Mouse (Mus musculus): ENCODE data around the gene Ubl7. TPM values are rescaled to one million over a fixed set of nuclear protein-coding genes. Genes with fewer than 3 reads are reported as not detected.

Gene Ubl7
- polyA plus RNA-seq, 1 experiment from 2014 or later: 124 TPM

- Histone ChIP-seq H3K4me3 (ENCODE audit: low read depth, low read length) (no peak overlapping the region), H3K27ac (ENCODE audit: low read depth, low read length) (no peak overlapping the region), H3K4me1 (ENCODE audit: control insufficient read depth, insufficient read depth, low read length) (peaks cover 2% of the 10 kb centered on the region; the same call in 1 of the 2 replicates), H3K9me3 (ENCODE audit: control insufficient read depth, low read length) (no peaks in the 10 kb centered on the region), H3K36me3 (ENCODE audit: control insufficient read depth, insufficient read depth, low read length) (no peaks in the 10 kb centered on the region), H3K27me3 (ENCODE audit: control insufficient read depth, insufficient read depth, low read length) (no peaks in the 10 kb centered on the region), H3K9ac (ENCODE audit: low read length) (no peak overlapping the region), H3K4me2 (ENCODE audit: low read depth) (no peak overlapping the region)
- DNase-seq (ENCODE audit: low spot score) (no peak), ATAC-seq (ENCODE audit: insufficient read depth, low FRiP score, low TSS enrichment) (no peak)
- 66% methylated on average over 4 of the region's 4 CpGs for WGBS
These were observed 8.6 kb upstream of the Ubl7 start for GRCm38 (mm10) chr9:57902132-57902531.

GRCm38 (mm10) chr9:57903589-57904249 lies 7.1 kb upstream of the Ubl7 start:
- Histone ChIP-seq H3K4me3 (ENCODE audit: low read depth, low read length) (no peak overlapping the region), H3K9me3 (ENCODE audit: control insufficient read depth, low read length) (no peaks in the 10 kb centered on the region), H3K9ac (ENCODE audit: low read length) (no peak overlapping the region), H3K27me3 (ENCODE audit: control insufficient read depth, insufficient read depth, low read length) (no peaks in the 10 kb centered on the region), H3K4me2 (ENCODE audit: low read depth) (no peak overlapping the region), H3K27ac (ENCODE audit: low read depth, low read length) (no peak overlapping the region), H3K36me3 (ENCODE audit: control insufficient read depth, insufficient read depth, low read length) (no peaks in the 10 kb centered on the region), H3K4me1 (ENCODE audit: control insufficient read depth, insufficient read depth, low read length) (peaks cover 2% of the 10 kb centered on the region; the same call in 1 of the 2 replicates)
- no peak for DNase-seq (ENCODE audit: low spot score)
- WGBS: 78% methylated on average over 8 of the region's 8 CpGs
- no peak for ATAC-seq (ENCODE audit: insufficient read depth, low FRiP score, low TSS enrichment)

DNA sequence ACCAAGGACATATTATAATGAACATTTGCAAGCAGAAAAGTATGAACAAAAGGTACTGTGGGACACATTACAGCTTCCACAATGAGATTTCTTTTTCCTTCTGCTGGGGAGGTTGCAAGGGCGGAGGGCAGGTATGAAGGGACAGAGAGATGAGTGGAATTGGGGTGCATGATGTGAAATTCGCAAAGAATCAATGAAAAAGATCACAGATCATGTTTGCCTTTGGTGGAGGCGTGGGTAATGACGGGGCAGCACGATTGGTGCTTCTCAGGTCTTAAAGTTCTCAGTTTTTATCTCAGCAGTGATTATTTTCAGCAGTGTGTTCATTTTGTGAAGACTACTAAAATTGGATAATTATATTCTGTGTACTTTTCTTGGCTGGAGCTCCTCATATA lies 6.5 kb upstream of the Ubl7 start:
- no peak for DNase-seq (ENCODE audit: low spot score)
- ATAC-seq (ENCODE audit: insufficient read depth, low FRiP score, low TSS enrichment): no peak
- H3K4me2 ChIP-seq (ENCODE audit: low read depth): no peak overlapping the region
- no peak overlapping the region for H3K4me3 ChIP-seq (ENCODE audit: low read depth, low read length)
- H3K4me1 ChIP-seq (ENCODE audit: control insufficient read depth, insufficient read depth, low read length): peaks cover 2% of the 10 kb centered on the region; the same call in 1 of the 2 replicates
- no peaks in the 10 kb centered on the region for H3K36me3 ChIP-seq (ENCODE audit: control insufficient read depth, insufficient read depth, low read length)
- H3K27me3 ChIP-seq (ENCODE audit: control insufficient read depth, insufficient read depth, low read length): no peaks in the 10 kb centered on the region
- 93% methylated on average over 5 of the region's 5 CpGs for WGBS
- H3K9ac ChIP-seq (ENCODE audit: low read length): no peak overlapping the region
- no peaks in the 10 kb centered on the region for H3K9me3 ChIP-seq (ENCODE audit: control insufficient read depth, low read length)
- H3K27ac ChIP-seq (ENCODE audit: low read depth, low read length): no peak overlapping the region

GRCm38 (mm10) chr9:57907206-57907605 lies 3.6 kb upstream of the Ubl7 start:
- ATAC-seq (ENCODE audit: insufficient read depth, low FRiP score, low TSS enrichment): no peak
- Histone ChIP-seq H3K4me2 (ENCODE audit: low read depth) (no peak overlapping the region), H3K4me3 (ENCODE audit: low read depth, low read length) (no peak overlapping the region), H3K9ac (ENCODE audit: low read length) (no peak overlapping the region), H3K9me3 (ENCODE audit: control insufficient read depth, low read length) (no peaks in the 10 kb centered on the region), H3K36me3 (ENCODE audit: control insufficient read depth, insufficient read depth, low read length) (no peaks in the 10 kb centered on the region), H3K4me1 (ENCODE audit: control insufficient read depth, insufficient read depth, low read length) (no peaks in the 10 kb centered on the region; the same call in 1 of the 2 replicates), H3K27me3 (ENCODE audit: control insufficient read depth, insufficient read depth, low read length) (no peaks in the 10 kb centered on the region), H3K27ac (ENCODE audit: low read depth, low read length) (no peak overlapping the region)
- WGBS: 83% methylated on average over 6 of the region's 6 CpGs
- DNase-seq (ENCODE audit: low spot score): no peak

DNA sequence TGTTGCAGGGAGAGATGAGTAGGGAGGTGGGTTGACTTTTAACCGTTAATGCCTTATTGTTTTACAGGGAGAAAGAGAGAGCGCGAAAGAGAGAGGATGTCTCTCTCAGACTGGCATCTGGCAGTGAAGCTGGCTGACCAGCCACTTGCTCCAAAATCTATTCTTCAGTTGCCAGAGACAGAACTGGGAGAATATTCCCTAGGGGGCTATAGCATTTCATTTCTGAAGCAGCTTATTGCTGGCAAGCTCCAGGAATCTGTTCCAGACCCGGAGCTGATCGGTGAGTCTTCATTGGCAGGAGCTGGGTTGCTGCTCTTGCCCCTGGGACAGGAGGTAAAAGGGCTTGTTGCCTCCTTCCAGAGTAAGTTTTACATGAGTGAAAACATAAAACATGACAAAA lies 1.8 kb downstream of the Ubl7 start:
- DNase-seq (ENCODE audit: low spot score) (no peak), ATAC-seq (ENCODE audit: insufficient read depth, low FRiP score, low TSS enrichment) (no peak)
- Histone ChIP-seq H3K27ac (ENCODE audit: low read depth, low read length) (no peak overlapping the region), H3K9me3 (ENCODE audit: control insufficient read depth, low read length) (no peaks in the 10 kb centered on the region), H3K4me1 (ENCODE audit: control insufficient read depth, insufficient read depth, low read length) (no peaks in the 10 kb centered on the region; the same call in 1 of the 2 replicates), H3K4me3 (ENCODE audit: low read depth, low read length) (no peak overlapping the region), H3K4me2 (ENCODE audit: low read depth) (no peak overlapping the region), H3K27me3 (ENCODE audit: control insufficient read depth, insufficient read depth, low read length) (no peaks in the 10 kb centered on the region), H3K36me3 (ENCODE audit: control insufficient read depth, insufficient read depth, low read length) (no peaks in the 10 kb centered on the region), H3K9ac (ENCODE audit: low read length) (no peak overlapping the region)
- 93% methylated on average over 5 of the region's 5 CpGs for WGBS

DNA sequence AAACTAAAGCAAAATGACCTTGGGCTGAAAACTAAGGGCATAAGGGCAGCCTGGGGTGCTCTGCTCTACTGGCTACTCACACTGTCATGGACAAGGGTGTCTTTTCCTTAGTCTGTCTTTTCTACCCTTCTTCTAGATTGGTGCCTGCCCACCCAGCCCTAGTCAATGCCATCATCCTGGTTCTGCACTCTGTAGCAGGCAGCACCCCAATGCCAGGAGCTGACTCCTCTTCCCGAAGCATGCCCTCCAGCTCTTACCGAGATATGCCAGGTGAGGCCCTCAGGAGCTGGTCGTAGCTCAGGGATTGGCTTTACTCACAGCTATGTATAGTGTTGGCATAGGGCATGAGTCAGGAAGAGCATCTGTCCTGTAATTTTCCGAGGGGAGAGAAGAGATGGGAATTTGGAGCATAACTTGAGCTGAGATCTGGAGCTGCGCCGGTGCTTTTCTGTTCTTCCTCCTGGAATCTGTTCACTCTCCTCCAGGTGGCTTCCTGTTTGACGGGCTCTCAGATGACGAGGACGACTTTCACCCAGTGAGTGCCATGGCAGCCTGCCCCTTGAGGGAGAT lies 10.8 kb downstream of the Ubl7 start:
- H3K27ac ChIP-seq (ENCODE audit: low read depth, low read length): no peak overlapping the region
- H3K36me3 ChIP-seq (ENCODE audit: control insufficient read depth, insufficient read depth, low read length): peaks cover 11% of the 10 kb centered on the region
- ATAC-seq (ENCODE audit: insufficient read depth, low FRiP score, low TSS enrichment): no peak
- no peaks in the 10 kb centered on the region for H3K9me3 ChIP-seq (ENCODE audit: control insufficient read depth, low read length)
- H3K4me1 ChIP-seq (ENCODE audit: control insufficient read depth, insufficient read depth, low read length): no peaks in the 10 kb centered on the region
- WGBS: 93% methylated on average over 9 of the region's 9 CpGs
- no peaks in the 10 kb centered on the region for H3K27me3 ChIP-seq (ENCODE audit: control insufficient read depth, insufficient read depth, low read length)
- H3K9ac ChIP-seq (ENCODE audit: low read length): no peak overlapping the region
- no peak overlapping the region for H3K4me3 ChIP-seq (ENCODE audit: low read depth, low read length)
- no peak overlapping the region for H3K4me2 ChIP-seq (ENCODE audit: low read depth)
- no peak for DNase-seq (ENCODE audit: low spot score)

- Histone ChIP-seq H3K4me2 (ENCODE audit: low read depth) (no peak overlapping the region), H3K27ac (ENCODE audit: low read depth, low read length) (no peak overlapping the region), H3K9me3 (ENCODE audit: control insufficient read depth, low read length) (no peaks in the 10 kb centered on the region), H3K4me3 (ENCODE audit: low read depth, low read length) (no peak overlapping the region), H3K27me3 (ENCODE audit: control insufficient read depth, insufficient read depth, low read length) (no peaks in the 10 kb centered on the region), H3K4me1 (ENCODE audit: control insufficient read depth, insufficient read depth, low read length) (no peaks in the 10 kb centered on the region), H3K36me3 (ENCODE audit: control insufficient read depth, insufficient read depth, low read length) (peaks cover 11% of the 10 kb centered on the region), H3K9ac (ENCODE audit: low read length) (no peak overlapping the region)
- 88% methylated on average over 5 of the region's 5 CpGs for WGBS
- ATAC-seq (ENCODE audit: insufficient read depth, low FRiP score, low TSS enrichment) (no peak), DNase-seq (ENCODE audit: low spot score) (no peak)
These were observed 11.6 kb downstream of the Ubl7 start for GRCm38 (mm10) chr9:57922381-57922780.

- no peak for ATAC-seq (ENCODE audit: insufficient read depth, low FRiP score, low TSS enrichment)
- Histone ChIP-seq H3K36me3 (ENCODE audit: control insufficient read depth, insufficient read depth, low read length) (peaks cover 11% of the 10 kb centered on the region), H3K9me3 (ENCODE audit: control insufficient read depth, low read length) (no peaks in the 10 kb centered on the region), H3K9ac (ENCODE audit: low read length) (no peak overlapping the region), H3K27ac (ENCODE audit: low read depth, low read length) (no peak overlapping the region), H3K27me3 (ENCODE audit: control insufficient read depth, insufficient read depth, low read length) (no peaks in the 10 kb centered on the region), H3K4me3 (ENCODE audit: low read depth, low read length) (no peak overlapping the region), H3K4me1 (ENCODE audit: control insufficient read depth, insufficient read depth, low read length) (no peaks in the 10 kb centered on the region), H3K4me2 (ENCODE audit: low read depth) (no peak overlapping the region)
- WGBS: 87% methylated on average over 3 of the region's 3 CpGs
- DNase-seq (ENCODE audit: low spot score): no peak
These were observed 12.3 kb downstream of the Ubl7 start for GRCm38 (mm10) chr9:57923046-57923445.

DNA sequence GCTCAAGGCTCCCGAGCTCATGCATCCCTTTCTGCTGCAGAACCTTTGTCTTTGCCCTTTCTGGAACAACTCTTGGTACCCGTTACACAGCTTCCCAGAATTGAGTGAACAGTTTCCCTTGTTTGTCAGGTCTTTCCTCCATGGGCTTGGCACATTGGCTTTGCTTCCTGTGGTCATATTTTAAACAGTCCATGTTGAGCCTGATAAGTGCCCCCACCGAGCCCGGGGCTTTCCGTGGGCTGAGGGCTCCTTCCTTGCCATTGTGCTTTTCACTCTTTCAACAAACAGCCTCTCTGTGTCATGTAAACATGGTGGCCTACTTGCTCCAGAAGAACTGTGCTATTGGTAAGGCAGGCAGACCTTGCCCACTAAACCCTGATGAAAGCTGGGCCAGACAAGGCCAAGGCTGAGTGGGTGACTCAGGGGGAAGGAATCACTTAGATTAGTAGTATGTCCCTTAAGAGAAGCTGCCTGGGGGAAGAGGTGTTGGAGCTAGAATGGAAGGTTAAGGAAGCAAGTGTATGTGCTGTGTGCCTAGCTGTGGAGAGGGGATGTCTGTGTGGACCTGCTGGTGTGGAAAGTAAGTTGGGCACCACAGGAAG lies 20.5 kb downstream of the Ubl7 start:
- Histone ChIP-seq H3K9me3 (ENCODE audit: control insufficient read depth, low read length) (no peaks in the 10 kb centered on the region), H3K36me3 (ENCODE audit: control insufficient read depth, insufficient read depth, low read length) (peaks cover 3% of the 10 kb centered on the region), H3K4me2 (ENCODE audit: low read depth) (no peak overlapping the region), H3K27me3 (ENCODE audit: control insufficient read depth, insufficient read depth, low read length) (no peaks in the 10 kb centered on the region), H3K4me1 (ENCODE audit: control insufficient read depth, insufficient read depth, low read length) (no peaks in the 10 kb centered on the region), H3K27ac (ENCODE audit: low read depth, low read length) (no peak overlapping the region), H3K9ac (ENCODE audit: low read length) (no peak overlapping the region), H3K4me3 (ENCODE audit: low read depth, low read length) (no peak overlapping the region)
- 85% methylated on average over 5 of the region's 5 CpGs for WGBS
- no peak for DNase-seq (ENCODE audit: low spot score)
- ATAC-seq (ENCODE audit: insufficient read depth, low FRiP score, low TSS enrichment): no peak

Measured in neural tube, embryonic 11.5 days (tissue).